8 mouse cellular contexts compared by ENCODE assay signal in genomic region chr17:57104496-57104895, GRCm38 (mm10). TPM values are rescaled to one million over a fixed set of nuclear protein-coding genes. Genes with fewer than 3 reads are reported as not detected.
DNase-seq lines count a peak whose midpoint lies in the region; TF ChIP-seq lines count a peak whose summit lies in the region.

No protein-coding gene starts in this region.

- H3K4me3 ChIP-seq in gastrocnemius, adult 2 months, result peak overlapping the region; percentile 72
- peak overlapping the region; percentile 71 for H3K4me3 ChIP-seq in bone marrow macrophage, adult 2 months (ENCODE audit: insufficient read depth, low read length)
- peak overlapping the region; percentile 82 for H3K4me3 ChIP-seq in hindbrain, embryonic 10.5 days
- H3K4me3 ChIP-seq in midbrain, embryonic 10.5 days, result peak overlapping the region; percentile 75

- no peak for TF ChIP-seq POLR2A in bone marrow macrophage, adult 2 months (IDR thresholded peaks at IDR 0.05; ENCODE audit: borderline replicate concordance, low read depth, low read length)

- peak overlapping the region; percentile 56 for H3K27ac ChIP-seq in gastrocnemius, adult 2 months
- H3K27ac ChIP-seq in bone marrow macrophage, adult 2 months (ENCODE audit: insufficient read depth, low read depth, low read length), result peak overlapping the region; percentile 83
- peak overlapping the region; percentile 92 for H3K27ac ChIP-seq in hindbrain, embryonic 10.5 days
- peak overlapping the region; percentile 91 for H3K27ac ChIP-seq in midbrain, embryonic 10.5 days (replicated peaks)

- no peaks in the 10 kb centered on the region for H3K9me3 ChIP-seq in hindbrain, embryonic 10.5 days
- no peaks in the 10 kb centered on the region for H3K9me3 ChIP-seq in midbrain, embryonic 10.5 days (replicated peaks)

- 39% methylated on average over 4 of the region's 4 CpGs for WGBS in hindbrain, embryonic 10.5 days
- WGBS in midbrain, embryonic 10.5 days, result 44% methylated on average over 4 of the region's 4 CpGs

- DNase-seq in gastrocnemius, adult 2 months, result no peak
- no peak for DNase-seq in gastrocnemius, postnatal 25 days
- no peak for DNase-seq in hindbrain, embryonic 10.5 days (ENCODE audit: low spot score)
- no peak for DNase-seq in midbrain, embryonic 10.5 days (ENCODE audit: low spot score)
- no peak for DNase-seq in adrenal gland, postnatal 10 days
- DNase-seq in right cerebral cortex, postnatal 14 days, result no peak
- no peak for DNase-seq in spleen, postnatal 36 days (ENCODE audit: low spot score in 2 of 2)

- peaks cover 3% of the 10 kb centered on the region; the same call in 1 of the 2 replicates for H3K36me3 ChIP-seq in hindbrain, embryonic 10.5 days
- peaks cover 7% of the 10 kb centered on the region for H3K36me3 ChIP-seq in midbrain, embryonic 10.5 days

- intact Hi-C loops in gastrocnemius, adult 2 months (cut with DNase I), result no loop called here

- H3K27me3 ChIP-seq in hindbrain, embryonic 10.5 days (ENCODE audit: insufficient read depth, poor library complexity, severe bottlenecking), result no peaks in the 10 kb centered on the region
- H3K27me3 ChIP-seq in midbrain, embryonic 10.5 days (ENCODE audit: low read depth, poor library complexity, severe bottlenecking), result no peaks in the 10 kb centered on the region

- TF ChIP-seq CTCF in gastrocnemius, adult 2 months (IDR thresholded peaks at IDR 0.05), result no peak
- TF ChIP-seq CTCF in bone marrow macrophage, adult 2 months (IDR thresholded peaks at IDR 0.05; ENCODE audit: low read depth, low read length), result no peak

- peaks cover 58% of the 10 kb centered on the region for H3K4me1 ChIP-seq in bone marrow macrophage, adult 2 months (ENCODE audit: control insufficient read depth, insufficient read depth, low read length)
- peaks cover 42% of the 10 kb centered on the region for H3K4me1 ChIP-seq in hindbrain, embryonic 10.5 days (replicated peaks)
- peaks cover 38% of the 10 kb centered on the region for H3K4me1 ChIP-seq in midbrain, embryonic 10.5 days

RNA-seq across cellular contexts. Expression of gene Tnfsf9, which starts 0.6 kb away (rescaled TPM):
- total RNA-seq in gastrocnemius, adult 2 months (2021), result under 1 TPM; 0.47 to 0.61 TPM
- total RNA-seq in gastrocnemius, postnatal 25 days (2021), result under 1 TPM; 0.27 to 0.41 TPM
- 6.0 and 6.9 TPM in 2 replicates for polyA plus RNA-seq in bone marrow macrophage, adult 2 months (2012; ENCODE audit: insufficient read depth, insufficient read length, missing spikeins)
- polyA plus RNA-seq in hindbrain, embryonic 10.5 days (2016; fragmentation: Nextera tagmentation; extraction: Ambion mirVana), result 9.8 and 10.5 TPM in 2 replicates
- 11.7 and 12.3 TPM in 2 replicates for polyA plus RNA-seq in midbrain, embryonic 10.5 days (2016; fragmentation: Nextera tagmentation; extraction: Ambion mirVana)
- total RNA-seq in adrenal gland, postnatal 10 days (2021), result under 1 TPM; 0.30 to 0.48 TPM

RNA-seq across cellular contexts. Expression of gene Tubb4a, which starts 16.9 kb away (rescaled TPM):
- 1 to 10 TPM in 1 of 2 experiments, under 1 TPM in 1; 0.64 to 1.7 TPM for total RNA-seq in gastrocnemius, adult 2 months (2021)
- 1 to 10 TPM; 1.1 to 1.3 TPM for total RNA-seq in gastrocnemius, postnatal 25 days (2021)
- 0.59 and 0.91 TPM in 2 replicates for polyA plus RNA-seq in bone marrow macrophage, adult 2 months (2012; ENCODE audit: insufficient read depth, insufficient read length, missing spikeins)
- polyA plus RNA-seq in hindbrain, embryonic 10.5 days (2016; fragmentation: Nextera tagmentation; extraction: Ambion mirVana), result 66.9 and 167 TPM in 2 replicates
- 68.7 and 128 TPM in 2 replicates for polyA plus RNA-seq in midbrain, embryonic 10.5 days (2016; fragmentation: Nextera tagmentation; extraction: Ambion mirVana)
- 10 to 100 TPM; 10.9 to 20.6 TPM for total RNA-seq in adrenal gland, postnatal 10 days (2021)

RNA-seq across cellular contexts. Expression of gene Dennd1c, which starts 26.2 kb away (rescaled TPM):
- under 1 TPM; 0.22 to 0.56 TPM for total RNA-seq in gastrocnemius, adult 2 months (2021)
- 1 to 10 TPM in 1 of 2 experiments, under 1 TPM in 1; 0.31 to 1.2 TPM for total RNA-seq in gastrocnemius, postnatal 25 days (2021)
- polyA plus RNA-seq in bone marrow macrophage, adult 2 months (2012; ENCODE audit: insufficient read depth, insufficient read length, missing spikeins), result 145 and 164 TPM in 2 replicates
- polyA plus RNA-seq in hindbrain, embryonic 10.5 days (2016; fragmentation: Nextera tagmentation; extraction: Ambion mirVana), result 3.2 and 3.6 TPM in 2 replicates
- 1.5 and 2.3 TPM in 2 replicates for polyA plus RNA-seq in midbrain, embryonic 10.5 days (2016; fragmentation: Nextera tagmentation; extraction: Ambion mirVana)
- 1 to 10 TPM; 3.4 TPM for total RNA-seq in adrenal gland, postnatal 10 days (2021)

RNA-seq across cellular contexts. Expression of gene Slc25a23, which starts 44.8 kb away (rescaled TPM):
- 10 to 100 TPM; 34.4 to 52.2 TPM for total RNA-seq in gastrocnemius, adult 2 months (2021)
- 10 to 100 TPM; 35.8 to 48.9 TPM for total RNA-seq in gastrocnemius, postnatal 25 days (2021)
- 15.9 and 19.0 TPM in 2 replicates for polyA plus RNA-seq in bone marrow macrophage, adult 2 months (2012; ENCODE audit: insufficient read depth, insufficient read length, missing spikeins)
- polyA plus RNA-seq in hindbrain, embryonic 10.5 days (2016; fragmentation: Nextera tagmentation; extraction: Ambion mirVana), result 10.5 and 16.2 TPM in 2 replicates
- 10.4 and 12.6 TPM in 2 replicates for polyA plus RNA-seq in midbrain, embryonic 10.5 days (2016; fragmentation: Nextera tagmentation; extraction: Ambion mirVana)
- 100 to 1,000 TPM; 119 to 122 TPM for total RNA-seq in adrenal gland, postnatal 10 days (2021)

RNA-seq across cellular contexts. Expression of gene Cd70, which starts 45.1 kb away (rescaled TPM):
- not detected for total RNA-seq in gastrocnemius, adult 2 months (2021)
- total RNA-seq in gastrocnemius, postnatal 25 days (2021), result not detected
- not detected in 2 replicates for polyA plus RNA-seq in bone marrow macrophage, adult 2 months (2012; ENCODE audit: insufficient read depth, insufficient read length, missing spikeins)
- polyA plus RNA-seq in hindbrain, embryonic 10.5 days (2016; fragmentation: Nextera tagmentation; extraction: Ambion mirVana), result 0.50 TPM in 1 of 2 replicates, not detected in the other
- 0.27 TPM in 1 of 2 replicates, not detected in the other for polyA plus RNA-seq in midbrain, embryonic 10.5 days (2016; fragmentation: Nextera tagmentation; extraction: Ambion mirVana)
- total RNA-seq in adrenal gland, postnatal 10 days (2021), result not detected

Comparison
In these comparisons a context has a peak if more than half of its experiments do, and no peak if none do; other contexts are left out.
1. RNA of gene Tubb4a, which starts 16.9 kb away (total RNA-seq): 10.9 to 20.6 TPM in adrenal gland, postnatal 10 days; 0.64 to 1.7 TPM in gastrocnemius, adult 2 months and 1.1 to 1.3 TPM in gastrocnemius, postnatal 25 days; every median in the first group is over 4 times any median in the second.
2. Peak in every context shown above with its lines, with median percentiles within 50 percentile points of each other: H3K27ac ChIP-seq and H3K4me3 ChIP-seq.